Mouse (Mus musculus): ENCODE data around the gene Ankrd17.

Ankrd17 gene

GRCm38 (mm10) chr5:90217791-90218190 lies 148.6 kb downstream of the Ankrd17 start:
- DNase-seq (ENCODE audit: low spot score in 2 of 2): no peak

DNA sequence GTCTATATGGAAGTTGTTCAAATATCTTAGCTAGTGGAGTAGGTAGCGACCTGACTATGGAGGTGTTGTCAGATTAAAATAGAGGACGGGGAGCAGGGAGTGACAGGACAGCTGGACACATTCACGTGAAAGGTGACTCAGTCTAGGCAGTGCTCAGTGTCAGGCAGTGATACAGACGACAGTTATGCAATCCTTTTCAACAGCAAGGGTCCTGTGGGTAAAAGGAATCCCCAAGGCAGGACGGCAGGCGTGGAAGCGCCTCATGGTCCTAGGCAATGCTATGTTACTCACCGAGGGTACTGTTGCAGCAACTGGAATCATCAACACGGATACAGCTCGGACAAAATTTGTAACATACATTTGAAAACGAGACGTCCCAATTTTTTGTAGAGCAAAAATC lies 149.2 kb downstream of the Ankrd17 start:
- DNase-seq (ENCODE audit: low spot score in 2 of 2): no peak

DNA sequence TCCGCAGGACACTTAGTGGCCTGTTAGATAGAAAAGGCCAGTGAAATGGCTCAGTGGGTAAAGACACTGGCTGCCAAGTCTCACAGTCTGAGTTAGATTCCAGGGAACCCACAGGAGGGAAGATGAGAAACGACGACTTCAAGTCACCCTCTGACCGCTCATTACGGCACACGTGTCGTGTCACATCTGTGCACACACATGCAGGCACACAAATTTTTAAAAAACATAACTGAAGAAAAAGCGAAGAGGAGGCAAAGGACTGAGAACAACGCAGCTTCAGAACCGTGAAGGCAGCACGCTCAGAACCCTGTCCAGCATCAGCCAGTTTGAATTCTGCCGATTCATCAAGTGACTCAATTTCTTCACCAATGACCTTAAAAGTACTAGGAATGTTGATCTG lies 153.0 kb downstream of the Ankrd17 start:
- DNase-seq (ENCODE audit: low spot score in 2 of 2): no peak

- DNase-seq (ENCODE audit: low spot score in 2 of 2): no peak
These were observed 163.2 kb downstream of the Ankrd17 start for GRCm38 (mm10) chr5:90203168-90203567.

- no peak for DNase-seq (ENCODE audit: low spot score in 2 of 2)
These were observed 163.8 kb downstream of the Ankrd17 start for GRCm38 (mm10) chr5:90202447-90203117.

GRCm38 (mm10) chr5:90199922-90200632 lies 166.3 kb downstream of the Ankrd17 start:
- DNase-seq (ENCODE audit: low spot score in 2 of 2): no peak

DNA sequence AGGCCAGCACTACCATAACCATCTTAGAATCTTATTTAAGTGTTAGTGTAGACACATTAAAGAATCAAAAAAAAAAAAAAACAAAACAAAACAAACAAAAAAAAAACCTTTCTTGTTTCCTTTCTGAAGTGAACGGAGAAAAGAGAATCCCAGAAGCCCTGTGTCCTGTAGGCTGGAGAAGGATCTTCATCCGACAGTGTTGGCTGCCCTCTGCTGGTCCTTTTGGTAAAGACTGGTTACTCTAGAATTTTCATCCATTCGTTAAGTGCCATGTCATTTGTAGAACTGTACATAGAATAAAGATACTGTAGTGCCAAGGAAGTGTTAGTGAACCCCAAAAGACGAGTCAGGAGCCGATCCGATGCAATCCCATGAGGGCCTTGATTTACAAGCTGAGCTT lies 171.5 kb downstream of the Ankrd17 start:
- DNase-seq (ENCODE audit: low spot score in 2 of 2): peak; percentile 22 to 34

DNA sequence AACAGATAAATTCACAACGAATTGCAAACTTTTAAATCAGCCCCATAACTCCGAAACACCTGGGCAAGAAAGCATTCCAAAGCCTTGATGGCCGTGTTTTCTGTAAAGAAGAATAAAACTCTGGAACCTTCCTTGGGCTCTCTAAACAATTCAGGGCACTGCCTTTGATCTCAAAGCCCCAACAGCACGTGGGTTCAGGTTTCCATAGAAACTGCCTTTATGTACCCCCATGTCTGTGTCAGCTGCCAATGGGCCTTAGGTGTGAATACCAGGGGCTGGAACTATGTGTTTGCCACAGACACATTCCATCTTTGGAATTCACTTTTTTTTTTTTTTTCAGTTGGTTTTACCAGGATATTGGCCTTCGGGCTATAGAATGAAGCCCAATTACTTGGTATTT lies 183.6 kb downstream of the Ankrd17 start:
- DNase-seq (ENCODE audit: low spot score in 2 of 2): no peak

DNA sequence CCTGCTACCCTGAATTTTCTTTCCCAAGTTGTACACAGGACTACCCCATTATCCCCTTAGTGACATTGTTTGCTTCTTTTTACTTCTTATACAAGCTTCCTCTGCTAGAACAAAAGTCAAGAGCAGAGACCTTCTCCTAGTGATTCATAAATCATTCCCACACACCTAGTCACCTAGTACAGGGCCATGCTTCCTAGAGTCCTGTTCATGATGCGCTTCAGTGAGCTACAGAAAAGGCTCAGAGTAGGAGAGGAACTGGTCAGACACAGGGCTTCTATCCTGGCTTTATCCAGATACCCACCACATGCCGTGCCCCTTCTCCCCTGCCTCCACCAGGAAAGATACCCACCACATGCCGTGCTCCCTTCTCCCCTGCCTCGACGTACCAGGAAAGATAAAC lies 187.3 kb downstream of the Ankrd17 start:
- no peak for DNase-seq (ENCODE audit: low spot score in 2 of 2)

GRCm38 (mm10) chr5:90178116-90178515 lies 188.3 kb downstream of the Ankrd17 start:
- no peak for DNase-seq (ENCODE audit: low spot score in 2 of 2)
